Mouse (Mus musculus): ENCODE results near the gene Slc7a1. TPM values are rescaled to one million over a fixed set of nuclear protein-coding genes. Genes with fewer than 3 reads are reported as not detected.

Slc7a1 gene
- total and polyA plus RNA-seq, 3 experiments: 20.5 to 78.3 (median 69.5) TPM

- dilution Hi-C loops (cut with MboI; ENCODE audit: extremely low pct_ligation_motif_present, extremely low pct_unique_long_range_greater_than_20kb, low sequenced_read_pairs) (no loop called here), in situ Hi-C loops (cut with MboI; ENCODE audit: low pct_ligation_motif_present, low pct_unique_long_range_greater_than_20kb, low sequenced_read_pairs) (no loop called here)
- Histone ChIP-seq H3K9ac (ENCODE audit: insufficient read depth, low read depth) (no peak overlapping the region), H3K79me2 (replicated peaks; ENCODE audit: control insufficient read depth, extremely low read depth, insufficient read depth, poor library complexity, severe bottlenecking) (no peaks in the 10 kb centered on the region), H3K4me1 (ENCODE audit: control insufficient read depth in 1 of 2, insufficient read depth in 2 of 2) (peaks cover 2 to 5% of the 10 kb centered on the region in 2 experiments; a peak in 2 of 4 replicates), H3K27ac (ENCODE audit: insufficient read depth, low read depth) (no peak overlapping the region), H3K9me3 (replicated peaks; ENCODE audit: low read length) (no peaks in the 10 kb centered on the region), H3K4me3 (replicated peaks in 1 of 3; ENCODE audit: low read depth in 2 of 3, low read length in 2 of 3, poor library complexity in 1 of 3) (no peak overlapping the region), H3K4me2 (ENCODE audit: insufficient read depth, low read depth, poor library complexity, severe bottlenecking) (no peak overlapping the region), H3K36me3 (replicated peaks in 1 of 2; ENCODE audit: control insufficient read depth in 1 of 2, insufficient read depth in 1 of 2, low read length in 1 of 2) (no peaks in the 10 kb centered on the region), H3K27me3 (replicated peaks) (no peaks in the 10 kb centered on the region)
- DNase-seq (ENCODE audit: extremely low read depth): no peak
- TF ChIP-seq MEF2A (IDR thresholded peaks at IDR 0.05; ENCODE audit: borderline replicate concordance, low read depth, low read length) (no peak), CHD2 (IDR thresholded peaks at IDR 0.05; ENCODE audit: low read length) (no peak), GABPA (IDR thresholded peaks at IDR 0.05; ENCODE audit: insufficient replicate concordance, low read depth, low read length) (no peak), MYC (IDR thresholded peaks at IDR 0.05; ENCODE audit: low read depth, low read length) (no peak), NRF1 (IDR thresholded peaks at IDR 0.05; ENCODE audit: low read depth, low read length) (no peak), JUN (IDR thresholded peaks at IDR 0.05; ENCODE audit: insufficient read depth, low read depth, low read length) (no peak), BHLHE40 (IDR thresholded peaks at IDR 0.05; ENCODE audit: low read depth, low read length) (no peak), ELF1 (IDR thresholded peaks at IDR 0.05; ENCODE audit: low read depth, low read length) (no peak), ZKSCAN1 (IDR thresholded peaks at IDR 0.05; ENCODE audit: borderline replicate concordance, low read depth, low read length) (no peak), PAX5 (IDR thresholded peaks at IDR 0.05; ENCODE audit: low read length) (no peak), JUND (conservative IDR thresholded peaks at IDR 0.05; ENCODE audit: low read depth, low read length) (no peak)
Observed at GRCm38 (mm10) chr5:148432121-148432520, 32.4 kb upstream of the Slc7a1 start.

DNA sequence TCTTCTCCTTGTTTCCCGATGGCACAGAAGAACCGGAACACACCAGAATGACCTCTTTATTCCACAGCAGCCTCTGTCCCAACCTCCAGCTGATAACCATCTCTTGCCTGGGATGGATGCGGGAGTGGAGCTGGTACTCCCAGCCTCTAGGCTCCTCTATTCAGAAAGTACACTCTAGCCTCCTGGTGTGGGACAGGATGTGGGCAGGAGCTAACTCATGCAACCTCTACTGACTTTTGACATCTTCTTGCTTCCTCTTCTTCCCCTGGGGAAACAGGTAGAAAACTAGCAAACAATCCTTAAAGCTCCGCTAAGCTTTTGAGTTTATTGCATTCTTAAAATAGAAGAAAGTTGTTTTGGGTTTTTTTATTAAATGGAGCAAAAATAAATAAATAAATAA is 29.1 kb upstream of the Slc7a1 start:
- TF ChIP-seq IRF4 (IDR thresholded peaks at IDR 0.05; ENCODE audit: low read depth, low read length): no peak
- no peak for TF ChIP-seq POLR2A (IDR thresholded peaks at IDR 0.05; ENCODE audit: low read depth, low read length)
- TF ChIP-seq MAFK (IDR thresholded peaks at IDR 0.05; ENCODE audit: insufficient replicate concordance, low read length): no peak
- TF ChIP-seq NRF1 (IDR thresholded peaks at IDR 0.05; ENCODE audit: low read depth, low read length): no peak
- TF ChIP-seq UBTF (IDR thresholded peaks at IDR 0.05; ENCODE audit: low read depth, low read length): no peak
- TF ChIP-seq USF2 (conservative IDR thresholded peaks at IDR 0.05; ENCODE audit: low read depth, low read length): no peak
- no peak for TF ChIP-seq ELF1 (IDR thresholded peaks at IDR 0.05; ENCODE audit: low read depth, low read length)
- no peak for TF ChIP-seq USF1 (IDR thresholded peaks at IDR 0.05; ENCODE audit: low read depth, low read length)
- TF ChIP-seq GABPA (IDR thresholded peaks at IDR 0.05; ENCODE audit: insufficient replicate concordance, low read depth, low read length): no peak
- TF ChIP-seq MYC (IDR thresholded peaks at IDR 0.05; ENCODE audit: low read depth, low read length): no peak
- no peak for TF ChIP-seq MAX (IDR thresholded peaks at IDR 0.05; ENCODE audit: low read length)
- no peak for TF ChIP-seq SIN3A (IDR thresholded peaks at IDR 0.05; ENCODE audit: low read length)
- no peak for TF ChIP-seq ZNF384 (IDR thresholded peaks at IDR 0.05; ENCODE audit: low read depth, low read length)
- TF ChIP-seq TCF12 (IDR thresholded peaks at IDR 0.05; ENCODE audit: low read depth, low read length): no peak
- Histone ChIP-seq H3K9ac (ENCODE audit: insufficient read depth, low read depth) (no peak overlapping the region), H3K9me3 (replicated peaks; ENCODE audit: low read length) (no peaks in the 10 kb centered on the region), H3K27ac (ENCODE audit: insufficient read depth, low read depth) (no peak overlapping the region), H3K4me3 (replicated peaks in 1 of 3; ENCODE audit: low read depth in 2 of 3, low read length in 2 of 3, poor library complexity in 1 of 3) (no peak overlapping the region), H3K79me2 (replicated peaks; ENCODE audit: control insufficient read depth, extremely low read depth, insufficient read depth, poor library complexity, severe bottlenecking) (no peaks in the 10 kb centered on the region), H3K36me3 (replicated peaks in 1 of 2; ENCODE audit: control insufficient read depth in 1 of 2, insufficient read depth in 1 of 2, low read length in 1 of 2) (no peaks in the 10 kb centered on the region), H3K4me1 (ENCODE audit: control insufficient read depth in 1 of 2, insufficient read depth in 2 of 2) (peaks cover 2 to 5% of the 10 kb centered on the region in 2 experiments; a peak in 2 of 4 replicates), H3K27me3 (replicated peaks) (no peaks in the 10 kb centered on the region), H3K4me2 (ENCODE audit: insufficient read depth, low read depth, poor library complexity, severe bottlenecking) (no peak overlapping the region)
- dilution Hi-C loops (cut with MboI; ENCODE audit: extremely low pct_ligation_motif_present, extremely low pct_unique_long_range_greater_than_20kb, low sequenced_read_pairs): no loop called here
- DNase-seq (ENCODE audit: extremely low read depth): no peak
- in situ Hi-C loops (cut with MboI; ENCODE audit: low pct_ligation_motif_present, low pct_unique_long_range_greater_than_20kb, low sequenced_read_pairs): no loop called here
